Mouse (Mus musculus) myocyte (in vitro differentiated cells): Measurements from ENCODE around the gene Zfr2. TPM values are rescaled to one million over a fixed set of nuclear protein-coding genes. Genes with fewer than 3 reads are reported as not detected.

Experiments
- H3K27me3 ChIP-seq: one replicate; pipeline ENCODE4 v1.6.1; 2011; ENCODE audit not compliant: control insufficient read depth, insufficient read depth, insufficient read length
- H3K36me3 ChIP-seq: one replicate; pipeline ENCODE4 v1.6.1; 2011; ENCODE audit not compliant: control insufficient read depth, insufficient read depth
- H3K4me2 ChIP-seq: one replicate; pipeline ENCODE4 v1.6.1; 2011; ENCODE audit warnings: low read depth, control low read depth
- H3K4me3 ChIP-seq: one replicate; pipeline ENCODE4 v1.5.1; 2011; ENCODE audit warnings: mild to moderate bottlenecking, control low read depth, moderate library complexity
- H3K79me2 ChIP-seq: one replicate; pipeline ENCODE4 v1.6.1; 2011; ENCODE audit not compliant: control insufficient read depth, insufficient read depth
- H3ac ChIP-seq: one replicate; pipeline ENCODE4 v1.6.1; 2011; ENCODE audit not compliant: control insufficient read depth, insufficient read length
- CEBPB ChIP-seq: IDR thresholded peaks from 2 replicates; pipeline ENCODE4 v1.6.1; 2011; ENCODE audit warnings: mild to moderate bottlenecking, moderate library complexity; ENCODE audit not compliant: poor library complexity, insufficient read depth, severe bottlenecking
- E2F4 ChIP-seq: IDR thresholded peaks from one replicate; pipeline ENCODE4 v1.6.1; 2011; ENCODE audit warnings: mild to moderate bottlenecking, control low read depth, moderate library complexity; ENCODE audit not compliant: insufficient read depth
- MAX ChIP-seq: IDR thresholded peaks from one replicate; pipeline ENCODE4 v1.6.1; 2011; ENCODE audit warnings: low read depth, mild to moderate bottlenecking, control low read depth
- MYOD1 ChIP-seq, 3 experiments: IDR thresholded peaks; one replicate each; pipeline ENCODE4 v1.6.1; 2011; ENCODE audit warnings: control low read depth in 2 of 3, low read depth in 2 of 3, mild to moderate bottlenecking in 2 of 3, moderate library complexity in 1 of 3; ENCODE audit not compliant: insufficient read length in 2 of 3, control insufficient read depth in 1 of 3
- MYOG ChIP-seq, 3 experiments: IDR thresholded peaks; one replicate each; pipeline ENCODE4 v1.6.1; 2011; ENCODE audit warnings: control low read depth in 2 of 3, low read depth in 2 of 3, mild to moderate bottlenecking in 2 of 3; ENCODE audit not compliant: insufficient read length in 2 of 3, control insufficient read depth in 1 of 3, insufficient read depth in 1 of 3
- POLR2A ChIP-seq: IDR thresholded peaks from one replicate; pipeline ENCODE4 v1.6.1; 2011; ENCODE audit warnings: low read depth, mild to moderate bottlenecking, control low read depth, moderate library complexity; ENCODE audit not compliant: insufficient read length
- POLR2AphosphoS2 ChIP-seq: IDR thresholded peaks from one replicate; pipeline ENCODE4 v1.6.1; 2011; ENCODE audit warnings: low read depth, control low read depth; ENCODE audit not compliant: insufficient read length
- REST ChIP-seq: IDR thresholded peaks from one replicate; pipeline ENCODE4 v1.6.1; 2011; ENCODE audit warnings: mild to moderate bottlenecking, control low read depth, moderate library complexity; ENCODE audit not compliant: insufficient read depth, insufficient read length
- SRF ChIP-seq: IDR thresholded peaks from one replicate; pipeline ENCODE4 v1.6.1; 2011; ENCODE audit warnings: low read depth; ENCODE audit not compliant: control insufficient read depth, insufficient read length
- TCF12 ChIP-seq: IDR thresholded peaks from one replicate; pipeline ENCODE4 v1.6.1; 2011; ENCODE audit warnings: mild to moderate bottlenecking, control low read depth; ENCODE audit not compliant: poor library complexity, insufficient read depth, severe bottlenecking
- TCF3 ChIP-seq: IDR thresholded peaks from one replicate; pipeline ENCODE4 v1.6.1; 2011; ENCODE audit warnings: low read depth, control low read depth; ENCODE audit not compliant: insufficient read length
- USF1 ChIP-seq: IDR thresholded peaks from one replicate; pipeline ENCODE4 v1.6.1; 2011; ENCODE audit warnings: low read depth, mild to moderate bottlenecking, control low read depth, moderate library complexity
- polyA plus RNA-seq: library from polyadenylated mRNA; unstranded; fragments of >200 nt; fragmentation: generic; extraction: Trizol; gene quantifications from one replicate; pipeline ENCODE4 v1.2.1, GENCODE M21; 2012; ENCODE audit warnings: missing spikeins

The Zfr2 gene
- polyA plus RNA-seq, 1 experiment = 2.3 TPM

DNA sequence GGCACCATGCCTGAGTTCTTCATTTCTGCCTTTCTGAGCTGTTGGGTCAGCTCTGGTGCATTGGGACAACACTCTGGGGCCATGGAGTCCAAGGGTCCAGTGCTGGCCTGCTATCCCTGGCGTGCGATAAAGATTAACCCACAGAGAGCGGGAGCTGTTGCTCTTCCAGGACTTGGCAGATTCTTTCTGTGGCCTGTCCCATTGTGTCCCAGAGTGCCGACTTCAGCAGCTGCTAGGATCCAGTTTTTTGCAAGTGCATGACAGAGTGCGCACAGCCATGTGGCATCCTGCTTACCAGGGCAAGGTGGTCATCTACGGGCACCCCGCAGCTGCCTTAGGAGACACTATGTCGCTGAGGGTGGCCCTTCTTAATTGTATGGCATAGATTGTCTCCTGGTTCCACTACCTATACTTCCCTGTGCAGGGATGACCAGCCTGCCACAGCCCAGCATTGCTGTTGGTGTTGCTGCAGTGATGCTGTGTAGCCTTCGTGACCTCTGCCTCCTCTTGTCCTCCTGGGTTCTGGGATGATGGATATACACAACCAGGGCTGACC lies 67.5 kb downstream of the Zfr2 start:
- Histone ChIP-seq H3K27me3 (no peaks in the 10 kb centered on the region), H3K4me2 (no peak overlapping the region), H3K79me2 (peaks cover 40% of the 10 kb centered on the region), H3K36me3 (no peaks in the 10 kb centered on the region), H3ac (no peak overlapping the region), H3K4me3 (no peak overlapping the region)
- TF ChIP-seq TCF12 = no peak
- no peak for TF ChIP-seq TCF3
- no peak for TF ChIP-seq E2F4
- TF ChIP-seq POLR2AphosphoS2 = no peak
- TF ChIP-seq USF1 = no peak
- no peak for TF ChIP-seq SRF
- no peak for TF ChIP-seq MYOD1 (IDR thresholded peaks at IDR 0.05; ENCODE audit: control insufficient read depth in 1 of 3, insufficient read length in 2 of 3, low read depth in 2 of 3)
- no peak for TF ChIP-seq REST
- no peak for TF ChIP-seq MYOG (IDR thresholded peaks at IDR 0.05; ENCODE audit: control insufficient read depth in 1 of 3, insufficient read depth in 1 of 3, insufficient read length in 2 of 3, low read depth in 2 of 3)
- TF ChIP-seq POLR2A = no peak
- no peak for TF ChIP-seq MAX
- no peak for TF ChIP-seq CEBPB

DNA sequence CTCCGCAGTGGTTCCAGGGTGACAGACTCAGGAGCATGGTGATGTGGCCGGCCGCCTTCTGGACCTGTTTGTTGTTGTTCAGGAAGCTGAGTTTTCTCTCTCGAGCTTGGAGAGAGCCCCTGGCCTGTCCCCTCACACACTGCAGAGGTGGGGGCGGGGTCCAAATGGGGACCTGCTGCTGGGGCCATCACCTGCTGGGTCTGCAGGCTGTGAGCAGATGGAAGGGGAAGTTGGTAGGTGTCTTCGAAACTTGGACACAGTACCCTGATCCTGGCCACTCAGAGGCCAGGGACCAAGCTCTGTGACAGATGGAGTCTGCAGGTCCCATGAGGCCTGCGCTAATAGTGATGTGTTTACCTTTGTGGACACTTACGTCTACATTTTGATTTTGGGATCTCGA lies 68.4 kb downstream of the Zfr2 start:
- H3K79me2 ChIP-seq = peaks cover 33% of the 10 kb centered on the region
- no peak overlapping the region for H3ac ChIP-seq
- H3K36me3 ChIP-seq = no peaks in the 10 kb centered on the region
- no peak overlapping the region for H3K4me3 ChIP-seq
- H3K27me3 ChIP-seq = no peaks in the 10 kb centered on the region
- no peak overlapping the region for H3K4me2 ChIP-seq
- no peak for TF ChIP-seq TCF3

Other genes starting within 250 kb of the Zfr2 start
- 0.47 TPM for gene Gng7, start 218.2 kb upstream of the Zfr2 start, polyA plus RNA-seq
- gene Diras1, start 207.5 kb upstream of the Zfr2 start, polyA plus RNA-seq = 0.42 TPM
- gene Slc39a3, start 195.7 kb upstream of the Zfr2 start, polyA plus RNA-seq = 21.8 TPM
- gene Sgta, start 173.0 kb upstream of the Zfr2 start, polyA plus RNA-seq = 192 TPM
- gene Thop1, start 163.1 kb upstream of the Zfr2 start, polyA plus RNA-seq = 139 TPM
- 0.14 TPM for gene Creb3l3, start 134.3 kb upstream of the Zfr2 start, polyA plus RNA-seq
- gene Map2k2, start 127.2 kb upstream of the Zfr2 start, polyA plus RNA-seq = 126 TPM
- 26.1 TPM for gene Zbtb7a, start 97.9 kb upstream of the Zfr2 start, polyA plus RNA-seq
- 43.2 TPM for gene Pias4, start 65.2 kb upstream of the Zfr2 start, polyA plus RNA-seq
- 3,891 TPM for gene Eef2, start 56.5 kb upstream of the Zfr2 start, polyA plus RNA-seq
- 120 TPM for gene Dapk3, start 50.1 kb upstream of the Zfr2 start, polyA plus RNA-seq
- gene 4930442H23Rik, start 49.3 kb upstream of the Zfr2 start, polyA plus RNA-seq = 0.12 TPM
- 52.3 TPM for gene Nmrk2, start 31.1 kb upstream of the Zfr2 start, polyA plus RNA-seq
- gene Atcay, start 2.3 kb upstream of the Zfr2 start, polyA plus RNA-seq = 0.11 TPM
- gene Matk, start 19.8 kb downstream of the Zfr2 start, polyA plus RNA-seq = 0.67 TPM
- 167 TPM for gene Mrpl54, start 33.8 kb downstream of the Zfr2 start, polyA plus RNA-seq
- gene Apba3, start 33.8 kb downstream of the Zfr2 start, polyA plus RNA-seq = 166 TPM
- 0.17 TPM for gene Tjp3, start 58.4 kb downstream of the Zfr2 start, polyA plus RNA-seq
- 23.3 TPM for gene Pip5k1c, start 59.8 kb downstream of the Zfr2 start, polyA plus RNA-seq
- gene Cactin, start 87.9 kb downstream of the Zfr2 start, polyA plus RNA-seq = 31.3 TPM
- 0.16 TPM for gene Tbxa2r, start 95.6 kb downstream of the Zfr2 start, polyA plus RNA-seq
- 0.10 TPM for gene Gipc3, start 110.1 kb downstream of the Zfr2 start, polyA plus RNA-seq
- gene Hmg20b, start 117.3 kb downstream of the Zfr2 start, polyA plus RNA-seq = 80.2 TPM
- 21.7 TPM for gene Mfsd12, start 124.3 kb downstream of the Zfr2 start, polyA plus RNA-seq
- gene 4930404N11Rik, start 132.7 kb downstream of the Zfr2 start, polyA plus RNA-seq = 0.92 TPM
- gene Fzr1, start 145.4 kb downstream of the Zfr2 start, polyA plus RNA-seq = 42.0 TPM
- 103 TPM for gene Dohh, start 151.3 kb downstream of the Zfr2 start, polyA plus RNA-seq
- 1.7 TPM for gene Gm48551, start 151.3 kb downstream of the Zfr2 start, polyA plus RNA-seq
- 0.73 TPM for gene Gm48552, start 155.8 kb downstream of the Zfr2 start, polyA plus RNA-seq
- 0.30 TPM for gene Smim24, start 159.9 kb downstream of the Zfr2 start, polyA plus RNA-seq
- gene Nfic, start 222.5 kb downstream of the Zfr2 start, polyA plus RNA-seq = 115 TPM
- 0.37 TPM for gene Celf5, start 249.6 kb downstream of the Zfr2 start, polyA plus RNA-seq